Mouse (Mus musculus): ENCODE measurements around the gene Olfr1188.
"Not testable (repeated sequence)": the region's sequence is repeated elsewhere in the genome, so short reads cannot be mapped to it uniquely, and the experiment has no call there.

Olfr1188 gene

GRCm38 (mm10) chr2:88556635-88557034 lies at the start of gene Olfr1188:
Gene Olfr1188 (plus strand): TSS chr2:88556935.
- DNase-seq = no peak

- DNase-seq = no peak
These were observed 38.5 kb upstream of the Olfr1188 start, which contains the start of gene Olfr1186 for GRCm38 (mm10) chr2:88518251-88518650. Gene Olfr1186 (plus strand): TSS chr2:88518551.

- DNase-seq = no peak
These were observed 31.0 kb upstream of the Olfr1188 start for GRCm38 (mm10) chr2:88525720-88526119.

GRCm38 (mm10) chr2:88572696-88573095 lies 16.0 kb downstream of the Olfr1188 start:
- not testable (repeated sequence) for DNase-seq

GRCm38 (mm10) chr2:88586154-88586553 lies 29.4 kb downstream of the Olfr1188 start, which contains the start of gene Olfr1189:
Gene Olfr1189 (plus strand): TSS chr2:88586454.
- DNase-seq = no peak

Data from lung, postnatal 36 days (tissue).